Mouse (Mus musculus): ENCODE results near the gene Itfg1. TPM values are rescaled to one million over a fixed set of nuclear protein-coding genes. Genes with fewer than 3 reads are reported as not detected.
"Not testable (repeated sequence)": the region's sequence is repeated elsewhere in the genome, so short reads cannot be mapped to it uniquely, and the experiment has no call there.

Gene Itfg1
- 99.5 and 103 TPM in 2 replicates for polyA plus RNA-seq (2016; fragmentation: Nextera tagmentation; extraction: Ambion mirVana)

- Histone ChIP-seq H3K27ac (peak within 1 kb of the TSS; percentile 97), H3K9ac (peak within 1 kb of the TSS; percentile 90), H3K4me2 (peak within 1 kb of the TSS; percentile 80), H3K9me3 (no peaks in the 10 kb centered on the region), H3K27me3 (no peaks in the 10 kb centered on the region), H3K4me3 (replicated peaks) (peak within 1 kb of the TSS; percentile 87), H3K36me3 (replicated peaks) (peaks cover 9% of the 10 kb centered on the region), H3K4me1 (peaks cover 18% of the 10 kb centered on the region)
- under 1% methylated on average over 53 of the region's 54 CpGs for WGBS
- ATAC-seq (ENCODE audit: low FRiP score) = peak; percentile 98
These were observed at the start of gene Itfg1, which contains the start of gene Phkb for GRCm38 (mm10) chr8:85840657-85841488. Itfg1 (minus strand) TSS chr8:85840921. Phkb (plus strand) TSS chr8:85840959.

- Histone ChIP-seq H3K9me3 (no peaks in the 10 kb centered on the region), H3K27me3 (no peaks in the 10 kb centered on the region), H3K9ac (no peak overlapping the region), H3K4me3 (replicated peaks) (no peak overlapping the region), H3K4me1 (no peaks in the 10 kb centered on the region), H3K36me3 (replicated peaks) (0 out of 2 replicates have a peak, but pooled peaks cover 7% of the 10 kb centered on the region), H3K27ac (no peak overlapping the region), H3K4me2 (no peak overlapping the region)
- ATAC-seq (ENCODE audit: low FRiP score) = no peak
- WGBS = 93% methylated on average over 3 of the region's 3 CpGs
These were observed 44.1 kb upstream of the Itfg1 start for GRCm38 (mm10) chr8:85884811-85885210.

GRCm38 (mm10) chr8:85879624-85880023 is 38.9 kb upstream of the Itfg1 start:
- H3K4me3 ChIP-seq (replicated peaks) = no peak overlapping the region
- 96% methylated on average over 7 of the region's 7 CpGs for WGBS
- H3K9me3 ChIP-seq = no peaks in the 10 kb centered on the region
- H3K9ac ChIP-seq = no peak overlapping the region
- no peaks in the 10 kb centered on the region for H3K4me1 ChIP-seq
- H3K27me3 ChIP-seq = no peaks in the 10 kb centered on the region
- 0 out of 2 replicates have a peak, but pooled peaks cover 7% of the 10 kb centered on the region for H3K36me3 ChIP-seq (replicated peaks)
- H3K4me2 ChIP-seq = no peak overlapping the region
- H3K27ac ChIP-seq = no peak overlapping the region
- ATAC-seq (ENCODE audit: low FRiP score) = no peak

DNA sequence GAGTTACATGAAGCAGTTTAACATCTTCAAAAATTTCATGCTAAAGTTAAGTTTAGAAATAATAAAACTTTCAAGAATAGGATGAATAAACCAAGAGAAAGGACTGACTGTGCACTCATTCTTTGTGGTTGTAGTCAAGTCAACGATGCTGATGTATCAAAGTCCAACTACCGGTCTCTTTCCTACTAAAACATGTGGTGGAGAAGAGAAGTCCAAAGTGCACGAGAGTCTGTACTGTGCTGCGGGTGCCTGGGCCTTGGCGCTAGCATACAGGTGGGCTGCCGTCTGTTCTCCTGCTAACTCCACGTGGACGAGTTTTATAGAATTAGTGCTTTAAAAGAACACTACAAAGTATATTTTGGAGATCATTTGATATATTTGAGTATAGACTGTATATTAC is 37.3 kb upstream of the Itfg1 start:
- Histone ChIP-seq H3K27ac (no peak overlapping the region), H3K4me2 (no peak overlapping the region), H3K4me1 (no peaks in the 10 kb centered on the region), H3K4me3 (replicated peaks) (no peak overlapping the region), H3K9ac (no peak overlapping the region), H3K36me3 (replicated peaks) (0 out of 2 replicates have a peak, but pooled peaks cover 2% of the 10 kb centered on the region), H3K27me3 (no peaks in the 10 kb centered on the region), H3K9me3 (no peaks in the 10 kb centered on the region)
- ATAC-seq (ENCODE audit: low FRiP score) = no peak
- WGBS = 98% methylated on average over 8 of the region's 8 CpGs

GRCm38 (mm10) chr8:85871660-85872059 is 30.9 kb upstream of the Itfg1 start:
- Histone ChIP-seq H3K27ac (no peak overlapping the region), H3K4me2 (no peak overlapping the region), H3K27me3 (no peaks in the 10 kb centered on the region), H3K36me3 (replicated peaks) (no peaks in the 10 kb centered on the region), H3K9ac (no peak overlapping the region), H3K4me1 (no peaks in the 10 kb centered on the region), H3K4me3 (replicated peaks) (no peak overlapping the region), H3K9me3 (no peaks in the 10 kb centered on the region)
- no peak for ATAC-seq (ENCODE audit: low FRiP score)
- 76% methylated on average over 2 of the region's 2 CpGs for WGBS

GRCm38 (mm10) chr8:85862381-85862780 is 21.7 kb upstream of the Itfg1 start:
- 90% methylated on average over 1 of the region's 1 CpGs for WGBS

DNA sequence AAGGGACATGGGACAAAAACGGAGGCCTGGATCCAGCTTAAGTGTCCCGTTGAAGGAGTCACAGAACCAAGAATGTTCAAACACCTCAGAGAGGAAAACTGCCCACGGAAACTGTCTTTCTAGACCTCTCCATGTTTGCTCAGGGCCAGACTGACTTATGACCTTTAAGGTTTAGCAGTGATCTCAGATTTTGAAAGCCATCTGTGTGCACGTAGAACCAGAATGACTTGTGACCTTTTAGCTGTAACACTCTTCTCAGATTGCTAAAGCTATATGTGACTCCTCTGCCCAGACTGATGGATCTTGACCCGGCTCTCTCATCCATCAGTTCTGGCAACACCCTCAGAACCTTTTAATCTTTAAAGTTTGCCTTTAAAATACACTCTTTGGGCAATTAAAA is 19.9 kb upstream of the Itfg1 start:
- Histone ChIP-seq H3K4me1 (no peaks in the 10 kb centered on the region), H3K9me3 (no peaks in the 10 kb centered on the region), H3K27me3 (no peaks in the 10 kb centered on the region), H3K9ac (no peak overlapping the region), H3K4me2 (no peak overlapping the region), H3K4me3 (replicated peaks) (no peak overlapping the region), H3K27ac (no peak overlapping the region), H3K36me3 (replicated peaks) (no peaks in the 10 kb centered on the region)
- 87% methylated on average over 5 of the region's 5 CpGs for WGBS
- ATAC-seq (ENCODE audit: low FRiP score) = no peak

More at GRCm38 (mm10) chr8:85862381-85862780, 21.7 kb upstream of the Itfg1 start:
- no peak overlapping the region for H3K4me3 ChIP-seq (replicated peaks)
- H3K9me3 ChIP-seq = no peaks in the 10 kb centered on the region
- no peak overlapping the region for H3K4me2 ChIP-seq
- ATAC-seq (ENCODE audit: low FRiP score) = no peak
- no peaks in the 10 kb centered on the region for H3K27me3 ChIP-seq
- no peaks in the 10 kb centered on the region for H3K4me1 ChIP-seq
- no peak overlapping the region for H3K9ac ChIP-seq
- H3K27ac ChIP-seq = no peak overlapping the region
- H3K36me3 ChIP-seq (replicated peaks) = no peaks in the 10 kb centered on the region

DNA sequence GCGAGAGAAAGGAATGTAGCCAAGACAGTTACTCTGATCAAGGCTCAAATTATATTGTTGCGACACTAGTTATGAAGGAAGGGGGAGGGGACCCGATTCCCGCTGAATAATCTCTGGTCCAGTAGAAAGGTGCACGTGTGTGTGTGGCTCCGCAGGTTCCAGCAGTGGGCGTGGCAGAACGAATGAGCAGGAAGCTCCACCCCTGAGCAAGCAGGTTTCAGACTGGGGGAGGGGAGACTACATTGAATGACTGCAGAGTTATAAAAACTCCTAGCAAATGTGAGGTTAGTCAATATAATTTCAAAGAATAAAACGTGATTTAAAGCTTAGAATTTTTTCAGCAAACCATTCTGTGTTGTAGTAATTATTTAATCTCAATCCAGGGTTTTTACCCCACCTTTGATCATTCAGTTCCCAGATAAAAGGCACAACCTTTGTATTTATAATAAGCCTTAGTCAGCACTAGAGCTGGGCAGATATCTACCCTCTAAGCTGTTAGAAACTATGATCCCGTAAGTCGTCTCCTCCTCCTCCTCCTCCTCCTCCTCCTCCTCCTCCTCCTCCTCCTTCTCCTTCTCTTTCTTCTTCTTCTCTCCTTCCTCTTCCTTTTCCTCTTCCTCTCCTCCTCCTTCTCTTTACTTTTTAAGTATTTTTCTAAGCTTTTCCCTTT is 16.6 kb upstream of the Itfg1 start:
- H3K9ac ChIP-seq; H3K36me3 ChIP-seq (replicated peaks); H3K4me2 ChIP-seq; H3K4me3 ChIP-seq (replicated peaks); H3K27ac ChIP-seq; H3K4me1 ChIP-seq; H3K27me3 ChIP-seq; H3K9me3 ChIP-seq; ATAC-seq (ENCODE audit: low FRiP score): not testable (repeated sequence)
- 37% methylated on average over 11 of the region's 11 CpGs for WGBS

GRCm38 (mm10) chr8:85854220-85855123 is 13.8 kb upstream of the Itfg1 start:
- no peak for ATAC-seq (ENCODE audit: low FRiP score)
- Histone ChIP-seq H3K4me1 (no peaks in the 10 kb centered on the region), H3K9ac (no peak overlapping the region), H3K27me3 (no peaks in the 10 kb centered on the region), H3K4me3 (replicated peaks) (no peak overlapping the region), H3K27ac (no peak overlapping the region), H3K4me2 (no peak overlapping the region), H3K36me3 (replicated peaks) (0 out of 2 replicates have a peak, but pooled peaks cover 6% of the 10 kb centered on the region), H3K9me3 (no peaks in the 10 kb centered on the region)
- 90% methylated on average over 19 of the region's 19 CpGs for WGBS

- Histone ChIP-seq H3K4me2 (no peak overlapping the region), H3K9me3 (no peaks in the 10 kb centered on the region), H3K4me1 (peaks cover 6% of the 10 kb centered on the region), H3K27me3 (no peaks in the 10 kb centered on the region), H3K9ac (no peak overlapping the region), H3K27ac (no peak overlapping the region), H3K36me3 (replicated peaks) (no peaks in the 10 kb centered on the region), H3K4me3 (replicated peaks) (no peak overlapping the region)
- ATAC-seq (ENCODE audit: low FRiP score) = no peak
These were observed 5.2 kb upstream of the Itfg1 start for GRCm38 (mm10) chr8:85845887-85846286.

- Histone ChIP-seq H3K9ac (peak overlapping the region; percentile 90), H3K9me3 (no peaks in the 10 kb centered on the region), H3K36me3 (replicated peaks) (peaks cover 9% of the 10 kb centered on the region), H3K4me3 (replicated peaks) (peak overlapping the region; percentile 87), H3K27ac (no peak overlapping the region), H3K4me2 (peak overlapping the region; percentile 80), H3K4me1 (peaks cover 18% of the 10 kb centered on the region), H3K27me3 (no peaks in the 10 kb centered on the region)
- WGBS = 21% methylated on average over 4 of the region's 4 CpGs
- ATAC-seq (ENCODE audit: low FRiP score) = no peak
These were observed 721 bp upstream of the Itfg1 start for GRCm38 (mm10) chr8:85841489-85841795.

All from forebrain, embryonic 12.5 days (tissue).